Mouse (Mus musculus) embryonic facial prominence, embryonic 15.5 days (tissue): ENCODE data around the gene Spn. TPM values are rescaled to one million over a fixed set of nuclear protein-coding genes. Genes with fewer than 3 reads are reported as not detected.
A peak's percentile ranks its signal among the peaks of the same experiment; 100 is the strongest.

Source experiments
- ATAC-seq: fragments of 200-750 bp; cut with Nextera tagmentation; 2 replicates; pipeline ENCODE4 v1.8.0; 2017; ENCODE audit warnings: low read depth, moderate TSS enrichment; ENCODE audit not compliant: insufficient number of reproducible peaks, low FRiP score, low TSS enrichment
- H3K27ac ChIP-seq: fragments of 300-500 bp; sonication (generic); replicated peaks from 2 replicates; pipeline ENCODE4 v1.5.1; 2015; ENCODE audit warnings: mild to moderate bottlenecking, inconsistent platforms
- H3K27me3 ChIP-seq: fragments of 300-500 bp; sonication (generic); 2 replicates; pipeline ENCODE4 v1.6.1; 2015; ENCODE audit warnings: inconsistent platforms
- H3K36me3 ChIP-seq: fragments of 300-500 bp; sonication (generic); 2 replicates; pipeline ENCODE4 v1.6.1; 2015; ENCODE audit warnings: mild to moderate bottlenecking, inconsistent platforms
- H3K4me1 ChIP-seq: fragments of 300-500 bp; sonication (generic); 2 replicates; pipeline ENCODE4 v1.6.1; 2015; ENCODE audit warnings: inconsistent platforms
- H3K4me2 ChIP-seq: fragments of 300-500 bp; sonication (generic); replicated peaks from 2 replicates; pipeline ENCODE4 v1.6.1; 2015; ENCODE audit warnings: mild to moderate bottlenecking, inconsistent platforms
- H3K4me3 ChIP-seq: fragments of 300-500 bp; sonication (generic); replicated peaks from 2 replicates; pipeline ENCODE4 v1.5.1; 2015; ENCODE audit warnings: mild to moderate bottlenecking, inconsistent platforms
- H3K9ac ChIP-seq: fragments of 300-500 bp; sonication (generic); 2 replicates; pipeline ENCODE4 v1.6.1; 2015; ENCODE audit warnings: inconsistent platforms
- H3K9me3 ChIP-seq: fragments of 300-500 bp; sonication (generic); replicated peaks from 2 replicates; pipeline ENCODE4 v1.6.1; 2016; ENCODE audit warnings: inconsistent platforms
- WGBS: fragments of 180-500 bp; shearing (Covaris S2); methylation state at CpG from one replicate; pipeline ENCODE4 v1.1.7; 2015; 5-methylcytosine and 5-hydroxymethylcytosine counted together
- polyA plus RNA-seq: library from polyadenylated mRNA; unstranded; fragments of >200 nt; fragmentation: Nextera tagmentation; extraction: Ambion mirVana; gene quantifications from 2 replicates; pipeline ENCODE4 v1.2.1, GENCODE M21; 2015

Spn gene
- polyA plus RNA-seq, 1 experiment from 2014 or later: 0.61 TPM

DNA sequence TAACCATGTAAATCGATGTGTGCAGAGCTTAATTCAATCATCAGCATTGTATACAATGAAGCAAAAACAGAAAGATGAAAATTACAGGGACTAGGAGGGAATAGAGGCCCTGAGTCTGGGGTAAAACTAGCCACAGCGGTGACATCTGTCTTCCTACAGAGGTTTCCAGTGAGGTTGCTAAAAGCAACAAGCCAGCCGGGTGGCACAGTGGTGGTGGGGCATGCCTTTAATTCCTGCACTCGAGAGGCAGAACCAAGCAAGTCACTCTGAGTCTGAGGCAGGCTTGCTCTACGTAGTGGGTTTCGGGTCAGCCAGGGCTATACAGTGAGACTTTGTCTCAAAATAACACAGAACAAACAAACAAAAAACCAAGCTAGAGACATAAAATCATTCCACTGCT, 35.5 kb downstream of the Spn start:
- Histone ChIP-seq H3K4me2 (no peak overlapping the region), H3K27ac (no peak overlapping the region; the same call in 1 of the 2 replicates), H3K4me1 (peaks cover 21% of the 10 kb centered on the region), H3K27me3 (no peaks in the 10 kb centered on the region), H3K4me3 (no peak overlapping the region), H3K9ac (no peak overlapping the region), H3K9me3 (no peaks in the 10 kb centered on the region), H3K36me3 (no peaks in the 10 kb centered on the region)
- ATAC-seq: peak; percentile 20; the same call in 1 of the 2 replicates
- WGBS: 54% methylated on average over 6 of the region's 6 CpGs

DNA sequence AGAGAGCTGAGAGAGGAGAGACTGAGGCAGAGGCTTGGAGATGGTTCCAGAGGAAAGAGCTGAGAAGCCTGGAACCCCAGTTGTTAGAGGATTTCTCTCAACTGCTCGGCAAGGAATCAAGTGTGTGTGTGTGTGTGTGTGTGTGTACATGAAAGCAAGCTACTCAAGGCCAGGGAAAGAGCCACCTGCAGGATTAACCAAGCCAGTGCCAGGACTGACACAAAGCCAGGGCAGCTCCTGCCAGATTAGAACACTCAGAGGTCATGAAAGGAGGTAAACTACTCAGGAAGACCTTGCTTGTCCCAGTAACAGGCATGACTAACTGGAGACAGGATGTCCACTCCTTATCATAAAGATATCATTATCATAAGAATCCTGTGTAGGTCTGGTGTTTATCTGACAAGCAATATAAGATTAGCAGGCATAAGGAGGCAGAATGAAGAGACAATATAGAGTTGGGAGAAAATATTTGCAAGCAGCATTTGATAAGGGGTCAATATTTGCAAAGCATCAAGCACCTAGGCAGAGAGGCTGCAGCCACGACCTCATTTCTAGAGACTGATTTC, 36.1 kb downstream of the Spn start:
- no peak overlapping the region for H3K4me3 ChIP-seq
- no peak overlapping the region for H3K9ac ChIP-seq
- no peak overlapping the region for H3K4me2 ChIP-seq
- no peaks in the 10 kb centered on the region for H3K27me3 ChIP-seq
- no peaks in the 10 kb centered on the region for H3K36me3 ChIP-seq
- no peak for ATAC-seq
- H3K27ac ChIP-seq: no peak overlapping the region
- 47% methylated on average over 2 of the region's 2 CpGs for WGBS
- H3K9me3 ChIP-seq: no peaks in the 10 kb centered on the region
- peaks cover 25% of the 10 kb centered on the region for H3K4me1 ChIP-seq

GRCm38 (mm10) chr7:127099528-127099927, 38.1 kb downstream of the Spn start:
- ATAC-seq: no peak
- Histone ChIP-seq H3K4me2 (no peak overlapping the region), H3K27me3 (no peaks in the 10 kb centered on the region), H3K9me3 (no peaks in the 10 kb centered on the region), H3K9ac (no peak overlapping the region), H3K36me3 (no peaks in the 10 kb centered on the region), H3K4me3 (no peak overlapping the region), H3K27ac (no peak overlapping the region), H3K4me1 (peaks cover 22% of the 10 kb centered on the region)
- 85% methylated on average over 4 of the region's 4 CpGs for WGBS

DNA sequence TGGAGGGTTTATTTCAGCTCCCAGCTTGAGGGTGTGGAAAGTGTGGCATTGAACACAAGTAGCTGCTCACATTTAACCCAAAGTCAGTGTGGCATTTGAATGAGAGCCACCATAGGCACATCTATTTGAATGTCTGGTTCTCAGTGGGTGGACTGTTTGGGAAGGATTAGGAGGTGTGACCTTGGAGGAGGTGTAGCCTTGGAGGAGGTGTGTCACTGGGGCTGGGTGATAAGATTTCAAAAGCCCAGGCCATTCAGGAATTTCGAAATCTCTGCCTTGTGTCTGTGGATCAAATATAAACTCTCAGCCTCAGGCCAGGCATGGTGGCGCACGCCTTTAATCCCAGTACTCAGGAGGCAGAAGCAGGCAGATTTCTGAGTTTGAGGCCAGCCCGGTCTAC, 38.7 kb downstream of the Spn start:
- 93% methylated on average over 4 of the region's 4 CpGs for WGBS
- ATAC-seq: no peak
- Histone ChIP-seq H3K4me3 (no peak overlapping the region), H3K27ac (no peak overlapping the region), H3K27me3 (no peaks in the 10 kb centered on the region), H3K4me1 (peaks cover 16% of the 10 kb centered on the region), H3K4me2 (no peak overlapping the region), H3K9ac (no peak overlapping the region), H3K9me3 (no peaks in the 10 kb centered on the region), H3K36me3 (no peaks in the 10 kb centered on the region)

DNA sequence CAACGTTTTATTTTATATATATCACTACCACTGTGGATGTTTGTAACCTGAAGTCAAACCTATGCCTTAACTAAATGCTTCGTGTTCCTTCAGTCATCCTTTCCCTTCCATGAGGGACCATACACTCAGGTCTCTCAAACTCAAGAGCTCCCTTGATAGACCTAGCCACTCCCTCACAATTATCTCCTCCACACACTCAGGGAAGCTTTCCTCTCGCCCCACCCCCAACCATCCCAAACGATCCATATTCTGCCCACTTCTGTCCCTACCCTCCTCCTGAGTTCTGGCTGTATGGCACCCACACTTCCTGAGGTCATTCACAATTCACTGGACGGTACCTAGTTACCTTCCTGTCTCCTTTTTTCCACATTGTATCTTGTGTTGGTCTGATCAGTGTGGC, 39.1 kb downstream of the Spn start:
- no peak overlapping the region for H3K27ac ChIP-seq
- no peak overlapping the region for H3K4me2 ChIP-seq
- no peak overlapping the region for H3K9ac ChIP-seq
- WGBS: 88% methylated on average over 5 of the region's 5 CpGs
- ATAC-seq: no peak
- H3K36me3 ChIP-seq: no peaks in the 10 kb centered on the region
- no peaks in the 10 kb centered on the region for H3K27me3 ChIP-seq
- no peaks in the 10 kb centered on the region for H3K9me3 ChIP-seq
- no peak overlapping the region for H3K4me3 ChIP-seq
- peaks cover 14% of the 10 kb centered on the region for H3K4me1 ChIP-seq

- H3K4me2 ChIP-seq: peak overlapping the region; percentile 8
- 40% methylated on average over 7 of the region's 7 CpGs for WGBS
- no peaks in the 10 kb centered on the region for H3K9me3 ChIP-seq
- peak overlapping the region; percentile 79 for H3K27ac ChIP-seq
- H3K4me3 ChIP-seq: no peak overlapping the region
- H3K36me3 ChIP-seq: no peaks in the 10 kb centered on the region
- H3K27me3 ChIP-seq: no peaks in the 10 kb centered on the region
- ATAC-seq: peak; percentile 63
- H3K4me1 ChIP-seq: peaks cover 18% of the 10 kb centered on the region
- H3K9ac ChIP-seq: no peak overlapping the region
These were observed 41.2 kb downstream of the Spn start for GRCm38 (mm10) chr7:127096456-127096855.

DNA sequence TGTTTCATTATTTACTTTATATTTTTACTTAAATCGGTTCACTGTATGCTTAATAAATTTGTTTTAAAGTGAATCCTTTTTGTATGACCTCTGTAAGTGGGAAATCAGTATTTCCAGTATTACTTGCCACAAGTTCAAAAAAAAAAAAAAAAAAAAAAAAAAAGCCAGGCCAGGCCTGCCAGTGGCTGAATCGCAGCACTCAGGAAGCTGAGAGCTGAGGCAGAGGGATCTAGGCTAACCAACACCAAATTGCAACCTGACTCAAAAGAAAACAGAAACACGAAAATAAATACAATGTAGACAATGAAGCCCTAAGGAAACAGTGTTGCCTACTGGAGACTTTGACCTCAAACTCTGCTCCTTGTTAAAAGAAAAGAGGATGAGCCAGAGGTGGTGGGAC, 43.7 kb downstream of the Spn start:
- Histone ChIP-seq H3K9ac (no peak overlapping the region), H3K4me1 (peaks cover 21% of the 10 kb centered on the region), H3K4me3 (no peak overlapping the region), H3K27ac (no peak overlapping the region), H3K9me3 (no peaks in the 10 kb centered on the region), H3K4me2 (no peak overlapping the region), H3K27me3 (no peaks in the 10 kb centered on the region), H3K36me3 (no peaks in the 10 kb centered on the region)
- 63% methylated on average over 3 of the region's 3 CpGs for whole genome bisulfite sequencing
- ATAC-seq: no peak

GRCm38 (mm10) chr7:127091114-127091896, 46.3 kb downstream of the Spn start, which contains the start of gene AI467606:
TSS of gene AI467606 (plus strand) at chr7:127091359.
- H3K4me1 ChIP-seq: peaks cover 13% of the 10 kb centered on the region; the same call in 1 of the 2 replicates
- H3K27me3 ChIP-seq: no peaks in the 10 kb centered on the region
- 0 out of 2 replicates have a peak within 1 kb of the TSS, but pooled peaks have one; percentile 9 for H3K4me3 ChIP-seq
- 59% methylated on average over 16 of the region's 16 CpGs for WGBS
- H3K36me3 ChIP-seq: no peaks in the 10 kb centered on the region
- H3K9ac ChIP-seq: no peak within 1 kb of the TSS
- peak; percentile 63; the same call in 1 of the 2 replicates for ATAC-seq
- 0 out of 2 replicates have a peak within 1 kb of the TSS, but pooled peaks have one; percentile 17 for H3K4me2 ChIP-seq
- H3K9me3 ChIP-seq: no peaks in the 10 kb centered on the region
- H3K27ac ChIP-seq: no peak within 1 kb of the TSS

DNA sequence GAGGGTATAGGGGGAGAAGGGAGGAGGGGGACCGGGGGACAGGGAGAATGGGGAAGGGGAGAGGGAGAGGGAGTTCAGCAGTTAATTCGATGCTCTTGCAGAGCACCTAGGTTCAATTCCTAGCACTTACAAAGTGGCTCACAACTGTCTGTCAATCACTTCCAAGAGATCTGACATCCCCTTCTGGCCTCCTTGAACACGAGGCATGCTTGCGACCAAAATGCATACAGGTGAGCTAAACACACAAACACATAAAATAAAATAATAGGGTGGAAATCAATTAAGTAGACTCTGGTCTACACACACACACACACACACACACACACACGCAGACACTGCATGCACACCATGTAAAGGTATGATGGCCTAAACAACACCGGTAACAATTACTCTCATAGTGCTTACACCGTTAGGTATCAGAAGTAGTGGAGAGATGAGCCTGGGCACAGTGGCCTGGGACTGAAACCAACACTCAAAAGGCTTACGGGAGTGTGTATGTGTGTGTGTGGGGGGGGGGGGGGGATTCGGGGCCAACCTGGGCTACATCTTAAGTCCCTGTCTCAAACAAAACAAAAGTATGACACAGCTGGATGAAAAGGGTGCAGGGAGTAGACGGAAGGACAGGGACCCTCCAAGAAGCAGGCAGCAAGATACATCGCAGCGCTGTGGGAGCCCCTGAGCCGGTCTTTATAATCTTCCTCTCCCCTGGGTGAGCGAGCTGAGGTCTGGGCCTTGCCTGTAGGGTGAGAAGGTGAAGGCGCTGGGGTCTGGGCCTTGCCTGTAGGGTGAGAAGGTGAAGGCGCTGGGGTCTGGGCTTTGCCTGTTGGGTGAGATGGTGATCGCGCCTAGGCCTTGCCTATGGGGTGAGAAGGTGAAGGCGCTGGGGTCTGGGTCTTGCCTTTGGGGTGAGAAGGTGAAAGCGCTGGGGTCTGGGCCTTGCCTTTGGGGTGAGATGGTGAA, 47.2 kb downstream of the Spn start:
- ATAC-seq: no peak
- 82% methylated on average over 20 of the region's 20 CpGs for WGBS
- Histone ChIP-seq H3K4me1 (peaks cover 8% of the 10 kb centered on the region; the same call in 1 of the 2 replicates), H3K27me3 (no peaks in the 10 kb centered on the region), H3K9me3 (no peaks in the 10 kb centered on the region), H3K27ac (no peak overlapping the region), H3K9ac (no peak overlapping the region), H3K36me3 (no peaks in the 10 kb centered on the region), H3K4me3 (no peak overlapping the region), H3K4me2 (no peak overlapping the region)

- peak overlapping the region; percentile 13 for H3K4me3 ChIP-seq
- WGBS: 19% methylated on average over 27 of the region's 27 CpGs
- no peak overlapping the region for H3K27ac ChIP-seq
- peak overlapping the region; percentile 39 for H3K4me2 ChIP-seq
- no peak overlapping the region for H3K9ac ChIP-seq
- H3K27me3 ChIP-seq: no peaks in the 10 kb centered on the region
- peaks cover 8% of the 10 kb centered on the region; the same call in 1 of the 2 replicates for H3K4me1 ChIP-seq
- ATAC-seq: no peak
- H3K36me3 ChIP-seq: no peaks in the 10 kb centered on the region
- H3K9me3 ChIP-seq: no peaks in the 10 kb centered on the region
These were observed 48.5 kb downstream of the Spn start for GRCm38 (mm10) chr7:127088901-127089845.
